Mouse (Mus musculus): ENCODE data around the gene Ip6k1. TPM values are rescaled to one million over a fixed set of nuclear protein-coding genes. Genes with fewer than 3 reads are reported as not detected.

Gene Ip6k1
- polyA plus RNA-seq, 1 experiment: 180 TPM

GRCm38 (mm10) chr9:108082988-108083431 lies 80.7 kb downstream of the Ip6k1 start, which contains the start of gene Rnf123:
TSS of gene Rnf123 (minus strand) at chr9:108083346.
- Histone ChIP-seq H3K27ac (ENCODE audit: insufficient read depth, low read length) (no peak within 1 kb of the TSS), H3K4me3 (ENCODE audit: insufficient read depth, low read length) (no peak within 1 kb of the TSS), H3K4me1 (ENCODE audit: control insufficient read depth, insufficient read depth, low read length) (no peaks in the 10 kb centered on the region)
- no peak for TF ChIP-seq POLR2A (IDR thresholded peaks at IDR 0.05; ENCODE audit: extremely low read depth, insufficient read depth, low read length)
- TF ChIP-seq CTCF (IDR thresholded peaks at IDR 0.05; ENCODE audit: extremely low read depth, insufficient read depth, low read length): no peak

- Histone ChIP-seq H3K4me1 (ENCODE audit: control insufficient read depth, insufficient read depth, low read length) (no peaks in the 10 kb centered on the region), H3K4me3 (ENCODE audit: insufficient read depth, low read length) (no peak overlapping the region), H3K27ac (ENCODE audit: insufficient read depth, low read length) (no peak overlapping the region)
- no peak for TF ChIP-seq POLR2A (IDR thresholded peaks at IDR 0.05; ENCODE audit: extremely low read depth, insufficient read depth, low read length)
- no peak for TF ChIP-seq CTCF (IDR thresholded peaks at IDR 0.05; ENCODE audit: extremely low read depth, insufficient read depth, low read length)
These were observed 81.3 kb downstream of the Ip6k1 start for GRCm38 (mm10) chr9:108083561-108083960.

- Histone ChIP-seq H3K4me3 (ENCODE audit: insufficient read depth, low read length) (no peak overlapping the region), H3K27ac (ENCODE audit: insufficient read depth, low read length) (no peak overlapping the region), H3K4me1 (ENCODE audit: control insufficient read depth, insufficient read depth, low read length) (no peaks in the 10 kb centered on the region)
- no peak for TF ChIP-seq CTCF (IDR thresholded peaks at IDR 0.05; ENCODE audit: extremely low read depth, insufficient read depth, low read length)
- TF ChIP-seq POLR2A (IDR thresholded peaks at IDR 0.05; ENCODE audit: extremely low read depth, insufficient read depth, low read length): no peak
These were observed 83.0 kb downstream of the Ip6k1 start for GRCm38 (mm10) chr9:108085261-108085660.

- no peak for TF ChIP-seq CTCF (IDR thresholded peaks at IDR 0.05; ENCODE audit: extremely low read depth, insufficient read depth, low read length)
- TF ChIP-seq POLR2A (IDR thresholded peaks at IDR 0.05; ENCODE audit: extremely low read depth, insufficient read depth, low read length): no peak
- H3K4me1 ChIP-seq (ENCODE audit: control insufficient read depth, insufficient read depth, low read length): peaks cover 3% of the 10 kb centered on the region; the same call in 1 of the 2 replicates
- H3K27ac ChIP-seq (ENCODE audit: insufficient read depth, low read length): no peak overlapping the region
- no peak overlapping the region for H3K4me3 ChIP-seq (ENCODE audit: insufficient read depth, low read length)
These were observed 88.4 kb downstream of the Ip6k1 start for GRCm38 (mm10) chr9:108090611-108091120.

GRCm38 (mm10) chr9:108093586-108093985 lies 91.3 kb downstream of the Ip6k1 start:
- no peak overlapping the region for H3K27ac ChIP-seq (ENCODE audit: insufficient read depth, low read length)

GRCm38 (mm10) chr9:108094184-108094941 lies 92.1 kb downstream of the Ip6k1 start, which contains the start of gene Apeh:
TSS of gene Apeh (minus strand) at chr9:108094606.
- Histone ChIP-seq H3K4me1 (ENCODE audit: control insufficient read depth, insufficient read depth, low read length) (peaks cover 4% of the 10 kb centered on the region; the same call in 1 of the 2 replicates), H3K4me3 (ENCODE audit: insufficient read depth, low read length) (peak within 1 kb of the TSS; percentile 31), H3K27ac (ENCODE audit: insufficient read depth, low read length) (no peak within 1 kb of the TSS)
- peak; percentile 28; the same call in 1 of the 2 replicates for TF ChIP-seq POLR2A (IDR thresholded peaks at IDR 0.05; ENCODE audit: extremely low read depth, insufficient read depth, low read length)
- no peak for TF ChIP-seq CTCF (IDR thresholded peaks at IDR 0.05; ENCODE audit: extremely low read depth, insufficient read depth, low read length)

More at GRCm38 (mm10) chr9:108093586-108093985, 91.3 kb downstream of the Ip6k1 start:
- Histone ChIP-seq H3K4me1 (ENCODE audit: control insufficient read depth, insufficient read depth, low read length) (peaks cover 4% of the 10 kb centered on the region; the same call in 1 of the 2 replicates), H3K4me3 (ENCODE audit: insufficient read depth, low read length) (peak overlapping the region; percentile 31; the same call in 1 of the 2 replicates)
- TF ChIP-seq CTCF (IDR thresholded peaks at IDR 0.05; ENCODE audit: extremely low read depth, insufficient read depth, low read length): no peak
- no peak for TF ChIP-seq POLR2A (IDR thresholded peaks at IDR 0.05; ENCODE audit: extremely low read depth, insufficient read depth, low read length)

GRCm38 (mm10) chr9:108094998-108095411 lies 92.7 kb downstream of the Ip6k1 start:
- TF ChIP-seq CTCF (IDR thresholded peaks at IDR 0.05; ENCODE audit: extremely low read depth, insufficient read depth, low read length) (no peak), POLR2A (IDR thresholded peaks at IDR 0.05; ENCODE audit: extremely low read depth, insufficient read depth, low read length) (no peak)
- Histone ChIP-seq H3K4me1 (ENCODE audit: control insufficient read depth, insufficient read depth, low read length) (peaks cover 4% of the 10 kb centered on the region; the same call in 1 of the 2 replicates), H3K27ac (ENCODE audit: insufficient read depth, low read length) (no peak overlapping the region), H3K4me3 (ENCODE audit: insufficient read depth, low read length) (peak overlapping the region; percentile 31; the same call in 1 of the 2 replicates)

GRCm38 (mm10) chr9:108095518-108095917 lies 93.2 kb downstream of the Ip6k1 start:
- H3K4me1 ChIP-seq (ENCODE audit: control insufficient read depth, insufficient read depth, low read length): peaks cover 4% of the 10 kb centered on the region; the same call in 1 of the 2 replicates
- no peak overlapping the region for H3K27ac ChIP-seq (ENCODE audit: insufficient read depth, low read length)
- TF ChIP-seq CTCF (IDR thresholded peaks at IDR 0.05; ENCODE audit: extremely low read depth, insufficient read depth, low read length): peak; percentile 74
- TF ChIP-seq POLR2A (IDR thresholded peaks at IDR 0.05; ENCODE audit: extremely low read depth, insufficient read depth, low read length): no peak
- no peak overlapping the region; the same call in 1 of the 2 replicates for H3K4me3 ChIP-seq (ENCODE audit: insufficient read depth, low read length)

- H3K27ac ChIP-seq (ENCODE audit: insufficient read depth, low read length): no peak overlapping the region
- H3K4me3 ChIP-seq (ENCODE audit: insufficient read depth, low read length): no peak overlapping the region
- H3K4me1 ChIP-seq (ENCODE audit: control insufficient read depth, insufficient read depth, low read length): peaks cover 4% of the 10 kb centered on the region; the same call in 1 of the 2 replicates
- TF ChIP-seq POLR2A (IDR thresholded peaks at IDR 0.05; ENCODE audit: extremely low read depth, insufficient read depth, low read length) (no peak), CTCF (IDR thresholded peaks at IDR 0.05; ENCODE audit: extremely low read depth, insufficient read depth, low read length) (no peak)
These were observed 93.8 kb downstream of the Ip6k1 start for GRCm38 (mm10) chr9:108095949-108096712.

Other genes starting within 250 kb of the Ip6k1 start
- gene Rbm5, start 231.5 kb upstream of the Ip6k1 start, polyA plus RNA-seq (2012; rRNA removed): 138 and 156 TPM in 2 replicates
- 60.7 and 62.5 TPM in 2 replicates for gene Rbm6, start 129.3 kb upstream of the Ip6k1 start, polyA plus RNA-seq (2012; rRNA removed)
- gene Mon1a, start 114.3 kb upstream of the Ip6k1 start, polyA plus RNA-seq (2012; rRNA removed): 29.4 and 31.2 TPM in 2 replicates
- 2.0 and 2.4 TPM in 2 replicates for gene Mst1r, start 95.6 kb upstream of the Ip6k1 start, polyA plus RNA-seq (2012; rRNA removed)
- gene Actl11, start 74.0 kb upstream of the Ip6k1 start, polyA plus RNA-seq (2012; rRNA removed): not detected in 2 replicates
- 459 and 489 TPM in 2 replicates for gene Camkv, start 66.8 kb upstream of the Ip6k1 start, polyA plus RNA-seq (2012; rRNA removed)
- gene Traip, start 52.4 kb upstream of the Ip6k1 start, polyA plus RNA-seq (2012; rRNA removed): 11.1 and 15.7 TPM in 2 replicates
- gene Uba7, start 27.0 kb upstream of the Ip6k1 start, polyA plus RNA-seq (2012; rRNA removed): 13.5 and 14.9 TPM in 2 replicates
- 0.15 and 0.35 TPM in 2 replicates for gene Gm20661, start 19.4 kb upstream of the Ip6k1 start, polyA plus RNA-seq (2012; rRNA removed)
- gene Inka1, start 16.6 kb upstream of the Ip6k1 start, polyA plus RNA-seq (2012; rRNA removed): 4.8 and 7.4 TPM in 2 replicates
- gene Cdhr4, start 10.0 kb upstream of the Ip6k1 start, polyA plus RNA-seq (2012; rRNA removed): 1.9 and 4.2 TPM in 2 replicates
- 4.5 and 5.6 TPM in 2 replicates for gene Gm20662, start 6.2 kb upstream of the Ip6k1 start, polyA plus RNA-seq (2012; rRNA removed)
- 14.4 and 14.5 TPM in 2 replicates for gene Gmppb, start 46.7 kb downstream of the Ip6k1 start, polyA plus RNA-seq (2012; rRNA removed)
- 1.6 and 1.7 TPM in 2 replicates for gene Amigo3, start 50.7 kb downstream of the Ip6k1 start, polyA plus RNA-seq (2012; rRNA removed)
- gene Mst1, start 77.9 kb downstream of the Ip6k1 start, polyA plus RNA-seq (2012; rRNA removed): 0.10 TPM in 1 of 2 replicates, not detected in the other
- gene Rnf123, start 80.8 kb downstream of the Ip6k1 start, polyA plus RNA-seq (2012; rRNA removed): 76.2 and 82.3 TPM in 2 replicates
- 26.1 TPM in 2 replicates for gene Apeh, start 92.1 kb downstream of the Ip6k1 start, polyA plus RNA-seq (2012; rRNA removed)
- 105 and 106 TPM in 2 replicates for gene Bsn, start 187.9 kb downstream of the Ip6k1 start, polyA plus RNA-seq (2012; rRNA removed)

Measured in cortical plate, adult 2 months (tissue).